Mouse (Mus musculus): ENCODE data around the gene Rasgef1b.

Rasgef1b gene

GRCm38 (mm10) chr5:99279016-99279757 is 449.7 kb downstream of the Rasgef1b start:
- DNase-seq: peak; percentile 31 to 39

DNA sequence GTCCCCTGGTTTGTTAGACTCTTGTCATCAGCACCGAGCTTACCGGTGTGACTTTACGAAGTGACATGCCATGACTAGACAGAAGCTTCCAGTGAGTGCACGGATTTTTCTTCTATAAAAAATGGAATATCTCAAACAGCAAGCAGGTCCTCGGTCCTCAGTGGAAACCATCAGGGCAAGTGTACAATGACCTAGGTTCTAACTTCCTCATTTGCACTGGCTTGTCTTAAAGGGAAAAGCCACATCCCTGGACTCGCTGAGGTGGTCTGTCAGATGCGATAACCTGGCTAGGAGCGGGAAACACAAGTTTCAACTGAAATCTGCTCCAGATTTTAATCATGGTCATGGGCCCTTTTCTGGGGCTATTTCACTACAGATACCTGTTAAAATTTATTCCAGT is 450.5 kb downstream of the Rasgef1b start:
- no peak for DNase-seq

DNA sequence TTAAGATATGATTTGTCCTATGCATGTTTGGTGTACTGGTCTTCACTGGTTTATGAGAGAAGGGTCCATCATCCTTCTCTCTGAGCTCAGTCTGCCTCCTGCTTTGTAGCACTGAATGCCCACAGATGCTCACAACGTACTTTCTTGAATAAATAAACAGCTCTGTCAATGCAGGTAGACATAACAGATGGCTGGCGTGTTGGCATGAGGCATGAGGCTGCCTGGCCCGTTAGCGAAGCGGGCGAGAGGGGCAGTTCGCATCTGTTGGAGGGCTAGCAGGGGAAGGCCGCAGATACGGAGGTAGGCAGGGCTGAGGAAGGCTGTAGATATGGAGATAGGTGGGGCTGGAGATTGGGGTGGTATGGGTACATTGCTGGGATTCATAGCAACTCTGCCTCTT is 451.3 kb downstream of the Rasgef1b start:
- no peak for DNase-seq

GRCm38 (mm10) chr5:99274119-99274563 is 454.7 kb downstream of the Rasgef1b start:
- DNase-seq: no peak

- no peak for DNase-seq
These were observed 457.3 kb downstream of the Rasgef1b start for GRCm38 (mm10) chr5:99271531-99271930.

DNA sequence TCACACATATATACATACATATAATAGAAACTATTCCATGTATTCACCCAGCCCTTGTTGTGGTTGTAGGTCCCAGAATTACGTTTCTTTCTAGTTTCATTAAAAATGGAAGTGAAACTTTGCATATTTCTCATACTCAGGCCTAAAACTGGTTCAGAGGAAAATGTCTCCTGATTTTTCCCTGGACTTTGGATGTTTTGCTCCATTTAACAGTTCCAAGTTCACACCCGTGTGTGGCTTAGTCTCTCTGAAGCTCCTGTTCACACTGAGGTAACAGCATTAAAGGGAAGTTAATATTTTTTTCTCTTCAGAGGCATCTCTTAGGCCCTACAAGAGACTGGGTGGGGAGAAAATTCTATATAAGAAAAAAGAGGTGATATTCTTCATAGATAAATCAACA is 459.7 kb downstream of the Rasgef1b start:
- no peak for DNase-seq

DNA sequence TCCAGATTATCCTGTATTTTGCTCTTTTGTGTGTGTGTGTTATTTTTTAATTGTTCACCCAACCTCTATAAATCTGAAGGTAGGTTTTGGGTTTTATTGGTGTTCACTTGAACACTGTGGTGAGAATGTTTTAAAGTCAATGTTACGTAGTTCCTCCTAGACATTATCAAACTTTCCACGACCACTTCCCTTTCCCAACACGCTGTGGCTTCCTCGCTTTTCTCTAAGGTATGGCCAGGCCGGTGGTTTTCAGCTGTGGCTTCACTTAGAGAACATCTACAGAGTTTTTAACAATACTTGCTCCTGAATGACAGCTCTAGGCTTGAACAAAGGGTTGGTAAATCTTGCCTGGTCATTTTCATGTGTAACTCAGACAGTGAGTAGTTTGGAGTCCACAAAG is 461.5 kb downstream of the Rasgef1b start:
- DNase-seq: no peak

GRCm38 (mm10) chr5:99266301-99266700 is 462.6 kb downstream of the Rasgef1b start:
- DNase-seq: no peak

- no peak for DNase-seq
These were observed 466.5 kb downstream of the Rasgef1b start for GRCm38 (mm10) chr5:99262197-99262920.

- DNase-seq: no peak
These were observed 467.6 kb downstream of the Rasgef1b start for GRCm38 (mm10) chr5:99261121-99261724.

- DNase-seq: no peak
These were observed 470.8 kb downstream of the Rasgef1b start for GRCm38 (mm10) chr5:99258003-99258500.

- DNase-seq: peak; percentile 97
These were observed 476.4 kb downstream of the Rasgef1b start for GRCm38 (mm10) chr5:99252203-99253135.

GRCm38 (mm10) chr5:99251379-99252202 is 477.3 kb downstream of the Rasgef1b start:
- peak in 1 of 2 experiments; percentile 42 for DNase-seq

DNA sequence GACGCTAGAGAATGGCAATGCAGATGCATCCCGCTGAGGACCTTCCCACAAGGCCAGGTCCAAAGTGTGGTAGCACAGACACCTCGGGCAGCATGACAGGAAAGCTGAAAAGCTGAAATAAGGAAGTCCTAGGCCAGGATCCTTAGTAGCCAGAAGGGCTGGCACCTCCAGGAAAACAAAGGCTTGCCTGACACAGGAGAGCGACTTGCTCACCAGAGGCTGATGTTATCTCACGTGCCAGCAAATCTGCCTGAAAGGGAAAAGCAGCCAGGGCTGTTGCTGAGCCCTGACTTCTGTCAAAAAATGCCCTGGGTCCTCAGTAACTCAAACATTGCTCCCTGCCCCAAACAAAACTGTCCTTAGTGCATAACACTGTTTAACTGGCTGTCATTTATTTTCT is 478.0 kb downstream of the Rasgef1b start:
- peak in 1 of 2 experiments; percentile 11 for DNase-seq

- DNase-seq: peak; percentile 98 to 100
These were observed 480.4 kb downstream of the Rasgef1b start for GRCm38 (mm10) chr5:99248501-99248900.

- DNase-seq: no peak
These were observed 480.9 kb downstream of the Rasgef1b start for GRCm38 (mm10) chr5:99247915-99248314.

DNA sequence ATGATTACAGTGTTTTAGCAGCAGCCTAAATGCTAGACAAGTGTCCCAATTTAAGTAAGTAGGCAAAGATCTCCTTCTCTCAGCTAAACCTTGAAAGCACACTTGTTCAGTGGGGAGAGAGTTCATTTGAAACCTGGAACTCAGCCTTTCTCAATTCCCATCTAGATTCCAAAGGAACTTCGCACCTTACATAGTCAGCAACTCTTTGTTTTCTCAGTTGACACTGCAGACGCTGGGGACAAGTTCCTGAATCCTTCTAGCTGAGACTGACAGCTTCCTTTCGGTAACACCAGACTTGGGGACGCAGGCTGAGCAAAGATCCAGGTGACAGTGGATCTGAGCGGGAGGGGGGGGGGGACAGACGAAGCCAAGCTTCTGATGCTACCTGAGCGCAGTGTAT is 481.4 kb downstream of the Rasgef1b start:
- DNase-seq: no peak

GRCm38 (mm10) chr5:99246972-99247371 is 481.9 kb downstream of the Rasgef1b start:
- DNase-seq: no peak

DNA sequence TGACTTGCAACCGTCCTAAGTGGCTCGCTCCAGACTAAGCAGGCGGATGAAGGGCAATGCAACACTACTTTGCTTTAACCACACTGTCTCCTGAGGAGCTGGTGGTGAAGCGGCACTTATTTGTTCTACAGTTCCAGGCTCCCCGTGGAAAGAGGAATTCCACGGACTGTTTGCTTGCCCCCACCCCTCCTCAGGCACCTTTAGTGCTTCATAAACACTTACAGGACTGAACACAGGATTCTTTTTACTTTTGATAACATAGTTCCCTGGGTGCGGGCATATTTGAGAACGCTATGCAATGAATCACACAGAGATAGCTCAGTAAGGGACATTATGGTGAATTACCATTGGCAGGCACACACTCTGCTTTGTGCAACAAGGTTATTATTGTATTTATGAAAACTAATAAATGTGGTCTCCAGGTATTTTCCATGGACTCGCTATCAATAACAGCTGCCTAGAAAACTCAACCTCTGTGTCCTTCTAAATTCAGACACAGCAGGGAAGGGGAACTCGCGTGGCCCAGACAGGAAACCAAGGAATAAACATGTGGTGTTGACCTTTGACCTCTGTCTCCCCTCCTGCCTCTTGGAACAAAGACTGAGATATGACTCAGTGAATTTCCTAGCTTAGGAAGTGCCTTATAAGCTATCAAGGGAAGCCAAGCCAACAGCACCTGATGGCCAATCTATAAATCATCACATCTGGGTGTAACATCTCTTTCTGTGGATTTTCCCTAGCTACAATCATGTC is 486.7 kb downstream of the Rasgef1b start:
- no peak for DNase-seq

DNA sequence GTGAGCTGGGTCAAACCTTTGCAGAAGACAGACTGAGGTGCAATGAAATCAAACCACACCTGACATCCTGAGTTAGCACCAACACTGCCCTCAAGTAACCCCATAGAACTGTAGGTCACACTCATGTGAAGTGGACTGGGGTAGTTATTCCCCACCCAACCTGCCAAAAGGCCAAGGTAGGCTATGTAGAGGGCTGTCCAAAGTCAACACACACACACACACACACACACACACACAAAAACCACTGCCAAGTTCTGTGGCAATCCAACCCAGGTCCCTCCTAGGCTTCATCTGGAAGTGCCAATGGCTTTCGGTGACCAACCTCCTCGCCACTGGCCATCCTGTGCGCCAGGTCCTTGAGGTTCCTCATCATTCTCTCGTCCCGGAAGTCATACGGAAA is 488.4 kb downstream of the Rasgef1b start:
- no peak for DNase-seq

- DNase-seq: no peak
These were observed 489.2 kb downstream of the Rasgef1b start for GRCm38 (mm10) chr5:99239677-99240076.

All from kidney, postnatal 4 days (tissue).